Mouse (Mus musculus) thymus, postnatal 36 days (tissue): ENCODE data around the gene Arhgef26.

ENCODE experiments used
- DNase-seq, 2 experiments: peaks; one replicate each; pipeline ENCODE4 v3.0.0; 2022; ENCODE audit warnings: mixed read lengths in 2 of 2

The Arhgef26 gene

GRCm38 (mm10) chr3:62338044-62338443 is at the start of gene Arhgef26:
Arhgef26 (plus strand) TSS chr3:62338344.
- no peak for DNase-seq

GRCm38 (mm10) chr3:62310493-62310892 is 27.7 kb upstream of the Arhgef26 start:
- no peak for DNase-seq

DNA sequence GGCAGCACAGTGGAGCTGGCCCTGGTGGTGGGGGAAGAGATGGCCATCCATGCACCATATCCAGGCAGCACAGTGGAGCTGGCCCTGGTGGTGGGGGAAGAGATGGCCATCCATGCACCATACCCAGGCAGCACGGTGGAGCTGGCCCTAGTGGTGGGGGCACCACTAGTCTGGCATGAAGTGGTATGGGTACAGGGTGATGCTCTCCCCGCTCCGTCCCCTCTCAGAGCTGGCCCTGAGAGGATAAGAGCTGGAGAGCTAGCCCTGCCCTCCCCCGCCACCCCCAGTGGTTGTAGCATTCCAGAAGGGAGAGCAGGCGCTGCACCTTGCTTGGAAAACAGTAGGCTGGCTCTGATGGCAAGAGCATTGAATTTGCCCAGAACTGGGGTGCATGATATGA is 26.9 kb upstream of the Arhgef26 start:
- DNase-seq = peak in 1 of 2 experiments; percentile 3

DNA sequence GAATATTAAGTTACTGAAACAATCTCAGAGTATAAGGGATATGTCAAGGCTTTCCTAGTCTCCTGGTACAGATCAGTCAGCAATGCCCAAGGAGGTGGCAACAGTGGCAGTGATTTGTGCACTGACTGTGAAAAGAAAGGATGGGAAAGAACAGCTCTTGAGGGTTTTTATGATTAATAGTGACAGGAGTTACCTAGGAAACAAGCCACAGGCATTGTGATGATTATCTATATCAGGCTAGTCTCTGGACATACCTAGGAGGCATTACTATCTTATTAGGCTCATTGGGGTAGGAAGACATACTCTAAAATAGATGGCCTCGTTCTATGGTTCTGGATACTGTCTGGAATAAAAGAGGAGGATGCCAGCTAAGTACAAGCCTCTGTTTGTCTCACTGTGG is 13.4 kb upstream of the Arhgef26 start:
- no peak for DNase-seq

GRCm38 (mm10) chr3:62327903-62328302 is 10.2 kb upstream of the Arhgef26 start:
- no peak for DNase-seq

DNA sequence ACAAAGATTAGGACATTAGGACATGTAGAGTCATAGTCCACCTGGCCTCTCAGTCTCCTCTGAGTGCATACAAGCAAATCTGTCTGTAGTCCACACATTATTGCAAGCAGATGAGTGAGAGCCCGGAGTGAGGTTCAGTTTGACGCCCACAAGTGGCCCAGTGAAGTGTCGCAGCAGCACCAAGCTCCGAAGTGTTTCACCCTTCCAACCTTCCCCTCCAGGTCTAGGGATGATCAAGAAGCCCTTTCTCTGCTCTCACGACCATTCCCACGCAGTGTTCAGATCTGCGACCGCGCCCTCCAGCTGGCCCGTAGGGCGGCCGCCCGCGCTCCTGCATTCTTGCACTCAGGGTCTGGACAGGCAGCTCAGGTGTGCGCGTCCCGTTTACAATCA is 313 bp downstream of the Arhgef26 start:
- no peak for DNase-seq

- peak; percentile 1 to 5 for DNase-seq
Observed at GRCm38 (mm10) chr3:62338854-62339515, 841 bp downstream of the Arhgef26 start.

DNA sequence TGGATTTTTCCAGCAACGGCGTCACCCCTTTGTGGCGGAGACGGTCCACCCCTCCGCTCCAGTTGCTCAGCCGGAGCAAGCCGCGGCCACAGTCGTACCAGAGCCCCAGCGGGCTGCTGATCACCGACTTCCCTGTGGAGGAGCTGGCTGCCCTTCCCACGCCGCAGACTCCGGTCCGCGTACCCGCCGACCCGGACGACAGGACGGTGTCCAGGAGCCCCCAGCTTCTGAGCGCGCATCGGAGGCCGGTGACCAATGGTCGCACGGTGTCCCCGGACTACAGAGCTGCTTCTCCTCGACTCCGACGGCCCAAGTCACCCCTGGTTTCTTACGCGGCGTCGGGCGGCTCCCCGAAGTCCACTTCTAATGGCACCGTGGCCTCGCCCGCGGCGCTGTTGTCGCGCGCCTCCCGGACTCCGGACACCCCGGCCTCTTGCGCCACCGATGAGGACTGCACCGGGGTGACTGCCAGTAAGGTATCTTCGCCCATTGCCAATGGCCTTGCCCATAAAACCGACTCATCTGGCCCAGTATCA is 1.4 kb downstream of the Arhgef26 start:
- DNase-seq = peak in 1 of 2 experiments; percentile 4

GRCm38 (mm10) chr3:62340154-62340760 is 2.1 kb downstream of the Arhgef26 start:
- no peak for DNase-seq

- no peak for DNase-seq
Observed at GRCm38 (mm10) chr3:62340861-62341260, 2.7 kb downstream of the Arhgef26 start.

DNA sequence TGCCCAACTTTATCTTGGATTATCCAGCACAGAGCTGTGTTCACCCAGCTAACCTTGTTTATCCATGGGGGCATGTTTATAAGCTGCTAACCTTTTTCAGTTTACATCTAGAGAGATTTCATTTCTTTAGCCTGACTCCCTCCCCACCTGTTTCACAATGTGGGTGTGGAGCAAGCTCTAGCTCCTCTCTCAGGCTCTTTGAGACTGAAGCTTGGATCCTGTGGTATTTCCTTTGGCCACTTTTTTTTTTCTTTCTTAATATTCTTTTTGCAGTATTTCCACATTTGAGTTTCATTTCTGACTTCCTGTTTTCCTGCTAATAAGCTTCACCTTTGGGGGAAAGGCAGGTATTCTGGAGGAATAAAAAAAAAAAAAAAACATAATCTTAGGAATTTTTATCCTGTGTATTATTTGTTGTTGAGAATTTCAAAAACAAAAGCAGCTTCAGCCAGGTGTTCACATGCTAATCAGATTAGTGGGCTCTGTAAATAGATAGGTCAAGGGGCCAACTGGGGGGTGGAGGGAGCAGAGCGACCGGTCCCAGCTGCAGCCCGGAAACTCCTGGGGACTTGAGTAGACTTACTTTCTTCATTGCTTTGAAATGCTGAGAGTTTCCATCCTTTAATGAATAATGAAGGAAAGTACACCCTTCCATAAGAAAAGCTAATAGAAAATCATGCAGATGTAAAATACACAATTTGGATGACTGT is 3.5 kb downstream of the Arhgef26 start:
- DNase-seq = no peak

GRCm38 (mm10) chr3:62348514-62349217 is 10.5 kb downstream of the Arhgef26 start:
- no peak for DNase-seq

GRCm38 (mm10) chr3:62349218-62349897 is 11.2 kb downstream of the Arhgef26 start:
- no peak for DNase-seq

DNA sequence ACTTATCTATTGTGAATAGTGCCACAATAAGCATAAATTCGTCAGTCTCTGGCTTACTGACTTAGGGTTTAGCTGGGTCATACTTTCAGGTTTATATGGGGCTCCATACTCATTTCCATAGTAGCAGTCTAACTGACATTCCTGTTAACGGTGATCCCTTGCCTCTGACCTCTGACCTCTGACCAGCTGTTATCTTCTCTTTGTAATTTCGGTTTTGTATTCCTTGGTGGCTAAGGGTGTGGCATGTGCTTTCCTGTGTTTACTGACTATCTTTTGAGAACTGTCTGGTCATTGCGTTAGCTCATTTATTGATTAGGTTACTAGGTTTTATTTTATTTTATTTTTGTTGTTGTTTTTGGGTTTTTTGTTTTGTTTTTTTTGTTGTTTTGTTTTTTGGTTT is 13.9 kb downstream of the Arhgef26 start:
- DNase-seq = no peak

DNA sequence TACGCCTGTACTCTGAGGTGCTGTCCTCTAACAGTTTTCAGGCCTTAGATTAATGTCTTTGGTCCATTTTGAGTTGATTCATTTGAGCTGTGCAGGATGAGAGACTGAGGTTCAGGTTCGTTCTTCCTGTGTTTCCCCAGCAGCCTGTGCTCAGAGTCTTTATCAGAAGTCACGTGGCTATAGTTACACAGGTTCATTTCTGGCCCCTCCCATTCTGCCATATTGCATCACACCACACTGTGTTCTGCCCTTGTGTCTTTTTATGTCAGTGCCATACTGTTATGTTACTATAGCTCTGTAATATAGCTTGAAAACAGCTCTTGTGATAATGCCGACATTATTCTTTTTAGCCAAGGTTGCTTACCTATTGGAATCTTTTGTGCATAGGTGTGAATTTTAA is 14.7 kb downstream of the Arhgef26 start:
- no peak for DNase-seq

- no peak for DNase-seq
Observed at GRCm38 (mm10) chr3:62367882-62368281, 29.7 kb downstream of the Arhgef26 start.

- no peak for DNase-seq
Observed at GRCm38 (mm10) chr3:62372841-62373240, 34.7 kb downstream of the Arhgef26 start.

DNA sequence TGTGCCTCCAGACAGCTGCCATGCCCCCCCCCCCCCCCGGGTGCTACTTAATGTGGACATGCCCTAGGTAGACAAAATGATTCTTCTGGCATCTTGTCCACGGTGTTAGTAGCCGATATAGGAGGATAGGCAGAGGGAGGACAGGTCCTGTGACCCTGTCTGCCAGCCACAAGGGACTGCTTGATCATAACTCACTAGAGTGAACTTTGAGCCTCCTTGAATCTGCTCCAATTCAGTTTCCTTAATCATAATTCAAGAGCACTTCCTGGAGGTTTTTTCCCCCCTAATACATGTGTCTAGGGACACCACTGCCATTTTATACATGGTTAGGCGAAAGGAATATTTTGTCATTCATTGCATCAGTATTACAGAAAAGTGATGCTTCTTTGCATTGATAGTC is 36.2 kb downstream of the Arhgef26 start:
- no peak for DNase-seq

DNA sequence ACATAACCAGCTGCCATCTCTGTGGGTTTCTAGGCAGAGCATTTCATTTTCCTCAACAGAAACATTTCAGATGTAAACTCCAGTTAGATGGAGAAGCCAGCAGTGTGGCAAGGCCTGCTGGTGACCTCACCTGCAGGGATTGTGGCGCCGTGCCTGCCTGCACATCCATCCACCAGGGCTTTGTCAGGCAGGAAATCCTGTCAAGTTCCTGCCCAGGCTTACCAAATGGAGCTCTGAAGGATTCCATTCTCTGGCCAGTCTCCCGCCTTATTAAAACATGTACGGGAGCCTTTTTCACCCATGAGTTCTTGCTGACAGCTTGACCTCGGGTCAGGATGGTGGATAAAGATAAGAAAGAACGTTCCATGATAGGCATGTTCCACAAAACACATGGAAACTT is 36.7 kb downstream of the Arhgef26 start:
- DNase-seq = no peak

DNA sequence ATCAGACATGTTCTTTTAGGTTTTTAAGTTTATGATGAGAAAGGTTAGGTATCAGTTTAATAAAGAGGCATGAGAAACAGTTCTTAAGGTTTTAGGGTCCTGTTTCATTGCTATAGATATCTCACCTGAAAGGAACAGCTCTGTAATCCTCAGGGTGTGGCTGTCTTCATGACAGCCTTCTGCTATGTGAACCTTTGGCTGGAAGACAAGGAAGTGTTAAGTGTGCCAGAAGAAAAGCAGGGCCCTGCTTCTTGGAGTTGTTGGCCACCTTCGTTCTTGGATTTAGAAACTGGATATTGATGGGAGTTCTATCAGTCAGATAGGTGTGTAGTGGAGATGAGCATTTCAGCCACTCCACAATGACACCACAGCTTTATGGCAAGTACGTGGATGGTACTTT is 38.6 kb downstream of the Arhgef26 start:
- no peak for DNase-seq

DNA sequence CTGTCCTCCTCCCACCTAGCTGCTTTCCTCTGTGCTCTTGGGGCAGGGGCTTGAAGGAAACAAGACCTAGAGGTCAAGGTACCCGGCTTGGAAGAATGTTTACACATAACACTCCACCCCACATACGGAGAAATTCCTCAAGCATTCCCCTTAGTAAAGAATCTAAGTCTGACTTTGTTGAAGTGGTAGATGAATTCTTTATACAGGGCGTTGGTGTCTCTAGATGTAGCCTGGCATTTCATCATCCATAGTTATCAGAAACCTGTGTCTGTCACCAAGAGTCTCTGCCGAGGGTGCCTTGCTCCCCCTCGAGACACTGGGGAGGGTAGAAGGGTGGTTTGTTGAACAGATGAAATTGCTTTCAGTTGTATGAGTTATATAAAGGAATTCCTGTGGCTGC is 41.8 kb downstream of the Arhgef26 start:
- DNase-seq = no peak

- no peak for DNase-seq
Observed at GRCm38 (mm10) chr3:62380420-62380819, 42.3 kb downstream of the Arhgef26 start.

GRCm38 (mm10) chr3:62382853-62383252 is 44.7 kb downstream of the Arhgef26 start:
- no peak for DNase-seq
